Mouse (Mus musculus): Measurements from ENCODE around the gene Dscam.

DNA sequence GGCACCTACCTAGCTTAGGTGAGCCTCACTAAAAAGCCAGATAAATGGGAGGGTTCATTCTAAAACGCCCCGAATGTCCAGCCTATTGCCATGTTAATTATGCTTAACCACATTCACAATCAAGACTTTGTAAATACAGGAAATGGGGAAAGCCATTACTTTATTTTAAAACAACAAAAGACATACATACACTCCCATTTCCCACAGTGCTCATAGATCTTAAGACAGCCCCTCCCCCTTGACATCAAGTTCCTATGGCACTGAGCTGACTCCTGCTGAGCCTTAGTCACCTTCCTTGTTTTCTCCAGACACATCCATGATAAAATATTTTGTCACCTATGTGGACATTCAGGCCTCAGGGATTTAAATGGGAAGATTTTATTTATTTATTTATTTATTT is 4.4 kb downstream of the Dscam start:
- TF ChIP-seq CTCF (IDR thresholded peaks at IDR 0.05; ENCODE audit: low read depth), result no peak
- TF ChIP-seq EP300 (IDR thresholded peaks at IDR 0.05; ENCODE audit: low read depth), result no peak

Measured in heart, postnatal 0 days (tissue).